Mouse (Mus musculus) hindbrain, embryonic 14.5 days (tissue): ENCODE measurements at regions not wholly inside any gene's neighbourhood (a gene's known extent, or its start where the extent isn't known, plus 50 kb on each side); places are given as distances from the start of the nearest gene placed in this dataset.

ENCODE experiments used
- ATAC-seq: fragments of 200-750 bp; cut with Nextera tagmentation; 2 replicates; pipeline ENCODE4 v1.8.0; 2017; ENCODE audit warnings: moderate number of reproducible peaks, mild to moderate bottlenecking, moderate TSS enrichment, moderate library complexity; ENCODE audit not compliant: low FRiP score
- DNase-seq: peaks from one replicate; pipeline ENCODE4 v3.0.0-alpha.2; 2015; ENCODE audit warnings: low spot score
- H3K27ac ChIP-seq: fragments of 300-500 bp; sonication (generic); 2 replicates; pipeline ENCODE4 v1.5.1; 2014; ENCODE audit warnings: mild to moderate bottlenecking, moderate library complexity
- H3K27me3 ChIP-seq: fragments of 300-500 bp; sonication (generic); 2 replicates; pipeline ENCODE4 v1.6.1; 2014; ENCODE audit warnings: mild to moderate bottlenecking, low read length, mixed read lengths; ENCODE audit not compliant: control insufficient read depth, insufficient read depth
- H3K36me3 ChIP-seq: fragments of 300-500 bp; sonication (generic); replicated peaks from 2 replicates; pipeline ENCODE4 v1.6.1; 2014; ENCODE audit not compliant: control insufficient read depth, insufficient read depth
- H3K4me1 ChIP-seq: fragments of 300-500 bp; sonication (generic); replicated peaks from 2 replicates; pipeline ENCODE4 v1.6.1; 2014; ENCODE audit warnings: antibody characterized with exemption, low read length, mixed read lengths; ENCODE audit not compliant: control insufficient read depth, insufficient read depth
- H3K4me2 ChIP-seq: fragments of 300-500 bp; sonication (generic); replicated peaks from 2 replicates; pipeline ENCODE4 v1.6.1; 2014; ENCODE audit warnings: mild to moderate bottlenecking, moderate library complexity
- H3K4me3 ChIP-seq: fragments of 300-500 bp; sonication (generic); replicated peaks from 2 replicates; pipeline ENCODE4 v1.5.1; 2014; ENCODE audit warnings: mild to moderate bottlenecking, low read length
- H3K9ac ChIP-seq: fragments of 300-500 bp; sonication (generic); 2 replicates; pipeline ENCODE4 v1.6.1; 2014
- H3K9me3 ChIP-seq: fragments of 300-500 bp; sonication (generic); 2 replicates; pipeline ENCODE4 v1.6.1; 2016; ENCODE audit warnings: low read length; ENCODE audit not compliant: control insufficient read depth
- WGBS: fragments of 180-500 bp; shearing (Covaris S2); extraction: QIAGEN DNeasy Blood & Tissue Kit; methylation state at CpG from one replicate; pipeline ENCODE4 v1.1.7; 2014; 5-methylcytosine and 5-hydroxymethylcytosine counted together

DNA sequence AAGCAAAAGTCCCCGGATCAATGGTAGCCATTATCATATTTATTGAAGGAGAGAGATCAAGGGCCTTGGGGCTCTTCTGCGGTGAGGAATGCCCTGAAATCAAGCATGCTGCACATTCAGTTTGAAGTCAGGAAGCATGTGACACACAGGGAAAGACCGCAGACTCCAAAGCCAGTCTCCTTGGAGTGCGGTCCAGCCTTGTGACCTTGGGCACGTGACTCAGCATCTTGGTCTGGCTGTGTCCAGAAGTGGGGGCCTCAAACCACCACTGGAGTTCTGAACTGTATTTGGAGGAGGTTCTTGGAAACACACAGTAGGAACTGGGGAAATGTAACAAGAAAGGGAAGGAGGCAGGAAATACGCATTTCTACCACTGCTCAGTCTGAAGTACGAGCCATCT, 109.0 kb upstream of the Kit start:
- ATAC-seq, result no peak
- 84% methylated on average over 7 of the region's 7 CpGs for WGBS

GRCm38 (mm10) chr5:75466941-75467340, 107.8 kb upstream of the Kit start:
- Histone ChIP-seq H3K27me3 (no peaks in the 10 kb centered on the region), H3K27ac (no peak overlapping the region), H3K9me3 (no peaks in the 10 kb centered on the region), H3K4me2 (no peak overlapping the region), H3K4me3 (no peak overlapping the region), H3K36me3 (no peaks in the 10 kb centered on the region), H3K9ac (no peak overlapping the region), H3K4me1 (peaks cover 4% of the 10 kb centered on the region; the same call in 1 of the 2 replicates)
- WGBS, result 74% methylated on average over 4 of the region's 4 CpGs
- ATAC-seq (no peak), DNase-seq (no peak)

More for the DNA sequence above, 109.0 kb upstream of the Kit start:
- H3K4me2 ChIP-seq, result no peak overlapping the region
- H3K9ac ChIP-seq, result no peak overlapping the region
- H3K27ac ChIP-seq, result no peak overlapping the region
- no peaks in the 10 kb centered on the region for H3K9me3 ChIP-seq
- no peaks in the 10 kb centered on the region for H3K36me3 ChIP-seq
- peaks cover 4% of the 10 kb centered on the region; the same call in 1 of the 2 replicates for H3K4me1 ChIP-seq
- no peak for DNase-seq
- no peaks in the 10 kb centered on the region for H3K27me3 ChIP-seq
- no peak overlapping the region for H3K4me3 ChIP-seq

GRCm38 (mm10) chr5:75467916-75468315, 106.8 kb upstream of the Kit start:
- ATAC-seq, result no peak
- Histone ChIP-seq H3K4me1 (peaks cover 4% of the 10 kb centered on the region; the same call in 1 of the 2 replicates), H3K27ac (no peak overlapping the region), H3K9ac (no peak overlapping the region), H3K4me3 (no peak overlapping the region), H3K9me3 (no peaks in the 10 kb centered on the region), H3K36me3 (no peaks in the 10 kb centered on the region), H3K4me2 (no peak overlapping the region), H3K27me3 (no peaks in the 10 kb centered on the region)
- DNase-seq, result peak; percentile 55
- 50% methylated on average over 6 of the region's 6 CpGs for WGBS

DNA sequence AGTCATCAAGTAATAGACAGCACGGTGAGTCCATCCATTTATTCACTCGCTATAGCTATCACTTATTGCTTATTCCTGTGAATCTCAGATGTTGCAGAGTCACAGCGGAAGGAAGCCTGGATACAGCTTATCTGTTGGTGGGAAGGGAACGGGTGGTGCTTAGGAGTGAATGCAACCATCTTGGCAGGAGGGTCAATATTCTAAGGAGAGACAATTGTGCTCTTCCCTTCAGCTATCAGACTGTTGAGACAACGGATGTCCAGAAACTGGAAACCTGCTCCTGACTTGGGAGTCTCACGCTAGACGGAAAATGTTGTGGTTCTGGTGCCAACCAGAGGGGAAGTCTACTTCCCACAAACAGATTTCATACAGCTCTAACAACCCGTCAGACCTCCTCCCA, 103.7 kb upstream of the Kit start:
- ATAC-seq, result no peak
- Histone ChIP-seq H3K4me3 (no peak overlapping the region), H3K27me3 (no peaks in the 10 kb centered on the region), H3K4me1 (peaks cover 4% of the 10 kb centered on the region; the same call in 1 of the 2 replicates), H3K9ac (no peak overlapping the region), H3K27ac (no peak overlapping the region), H3K9me3 (no peaks in the 10 kb centered on the region), H3K4me2 (no peak overlapping the region), H3K36me3 (no peaks in the 10 kb centered on the region)
- DNase-seq, result no peak
- WGBS, result 96% methylated on average over 8 of the region's 8 CpGs

- Histone ChIP-seq H3K36me3 (no peaks in the 10 kb centered on the region), H3K27ac (no peak overlapping the region), H3K9ac (no peak overlapping the region), H3K4me1 (peaks cover 4% of the 10 kb centered on the region; the same call in 1 of the 2 replicates), H3K27me3 (no peaks in the 10 kb centered on the region), H3K4me3 (no peak overlapping the region), H3K9me3 (no peaks in the 10 kb centered on the region), H3K4me2 (no peak overlapping the region)
- ATAC-seq (no peak), DNase-seq (no peak)
- 27% methylated on average over 3 of the region's 3 CpGs for whole genome bisulfite sequencing
Observed at GRCm38 (mm10) chr5:75472484-75472883, 102.2 kb upstream of the Kit start.

DNA sequence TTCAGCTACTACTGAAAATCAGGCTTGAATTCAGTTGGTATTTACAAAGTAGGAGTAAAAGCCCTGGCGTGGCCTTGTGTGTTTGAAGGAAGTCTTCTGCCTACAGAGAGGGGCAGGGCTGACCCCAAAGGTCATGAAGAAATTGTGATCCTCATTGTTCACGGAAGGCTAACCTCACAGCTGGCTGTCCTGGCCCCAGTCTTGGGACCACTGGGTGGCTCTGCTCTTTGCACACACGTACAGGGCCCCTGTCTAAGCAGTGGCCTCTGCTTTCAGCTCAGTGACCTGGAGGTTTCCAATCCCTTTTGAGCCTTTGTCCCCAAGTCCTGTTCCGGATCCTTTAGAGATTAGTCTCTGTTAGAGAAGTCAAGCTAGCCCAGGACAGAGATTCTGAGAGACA, 99.3 kb upstream of the Kit start:
- Histone ChIP-seq H3K9me3 (no peaks in the 10 kb centered on the region), H3K4me1 (no peaks in the 10 kb centered on the region), H3K27me3 (no peaks in the 10 kb centered on the region), H3K4me3 (no peak overlapping the region), H3K27ac (no peak overlapping the region), H3K4me2 (no peak overlapping the region), H3K9ac (no peak overlapping the region), H3K36me3 (no peaks in the 10 kb centered on the region)
- DNase-seq, result no peak
- 9% methylated on average over 4 of the region's 4 CpGs for WGBS
- ATAC-seq, result no peak

GRCm38 (mm10) chr5:75478499-75478898, 96.2 kb upstream of the Kit start:
- Histone ChIP-seq H3K36me3 (no peaks in the 10 kb centered on the region), H3K27ac (no peak overlapping the region), H3K27me3 (no peaks in the 10 kb centered on the region), H3K4me2 (no peak overlapping the region), H3K9ac (no peak overlapping the region), H3K4me1 (no peaks in the 10 kb centered on the region), H3K4me3 (no peak overlapping the region), H3K9me3 (no peaks in the 10 kb centered on the region)
- 47% methylated on average over 1 of the region's 1 CpGs for WGBS
- no peak for DNase-seq
- ATAC-seq, result no peak

DNA sequence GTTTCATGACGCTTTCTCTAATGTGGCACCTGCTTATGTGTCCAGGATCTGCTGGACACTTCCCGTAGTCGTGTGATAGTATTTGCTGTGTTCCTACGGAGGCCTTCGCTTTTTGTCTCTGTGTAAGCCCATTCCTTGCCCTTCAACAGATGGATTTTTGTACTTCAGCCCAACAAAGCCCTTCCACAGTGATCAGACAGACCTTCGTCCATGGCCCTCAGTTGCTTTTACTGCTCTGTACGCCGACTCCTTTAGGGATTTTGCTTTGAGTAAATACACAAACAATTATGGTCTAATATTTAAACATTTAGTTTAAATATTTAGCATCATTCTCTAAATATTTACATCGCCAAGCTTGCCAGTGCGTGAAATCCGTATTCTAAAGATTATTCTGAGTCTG, 95.6 kb upstream of the Kit start:
- ATAC-seq (no peak), DNase-seq (no peak)
- no peaks in the 10 kb centered on the region for H3K27me3 ChIP-seq
- 88% methylated on average over 11 of the region's 11 CpGs for WGBS
- H3K9ac ChIP-seq, result no peak overlapping the region
- no peaks in the 10 kb centered on the region for H3K36me3 ChIP-seq
- no peak overlapping the region for H3K4me2 ChIP-seq
- H3K4me1 ChIP-seq, result no peaks in the 10 kb centered on the region
- H3K9me3 ChIP-seq, result no peaks in the 10 kb centered on the region
- H3K27ac ChIP-seq, result no peak overlapping the region
- no peak overlapping the region for H3K4me3 ChIP-seq

GRCm38 (mm10) chr5:75481595-75481994, 93.1 kb upstream of the Kit start:
- no peaks in the 10 kb centered on the region for H3K4me1 ChIP-seq
- H3K9me3 ChIP-seq, result no peaks in the 10 kb centered on the region
- no peak overlapping the region for H3K27ac ChIP-seq
- no peak overlapping the region for H3K9ac ChIP-seq
- ATAC-seq, result no peak
- H3K4me2 ChIP-seq, result no peak overlapping the region
- no peak for DNase-seq
- H3K27me3 ChIP-seq, result no peaks in the 10 kb centered on the region
- H3K4me3 ChIP-seq, result no peak overlapping the region
- H3K36me3 ChIP-seq, result no peaks in the 10 kb centered on the region
- 27% methylated on average over 7 of the region's 7 CpGs for WGBS

DNA sequence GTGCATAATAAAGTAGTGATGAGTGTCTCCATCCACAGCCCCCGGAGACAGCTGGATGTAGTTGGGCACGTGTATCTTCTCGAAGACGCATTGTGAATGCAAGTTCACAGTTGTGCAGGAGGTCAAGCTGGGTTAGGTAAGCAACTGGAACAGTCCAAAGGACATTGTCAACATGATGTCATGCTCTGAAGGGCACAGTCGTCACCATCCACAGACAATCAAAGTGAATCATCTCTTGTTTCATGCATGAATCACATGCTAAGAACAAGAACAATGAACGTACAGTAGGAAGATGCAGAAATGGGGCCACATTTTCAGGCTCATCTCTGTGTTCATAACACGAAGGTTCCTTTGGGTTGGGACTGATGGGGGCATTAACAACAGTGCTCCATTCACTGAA, 90.4 kb upstream of the Kit start:
- H3K9me3 ChIP-seq, result no peaks in the 10 kb centered on the region
- H3K36me3 ChIP-seq, result no peaks in the 10 kb centered on the region
- no peak overlapping the region for H3K4me2 ChIP-seq
- WGBS, result 87% methylated on average over 7 of the region's 7 CpGs
- H3K27ac ChIP-seq, result no peak overlapping the region
- H3K4me3 ChIP-seq, result no peak overlapping the region
- ATAC-seq (no peak), DNase-seq (no peak)
- H3K27me3 ChIP-seq, result no peaks in the 10 kb centered on the region
- H3K9ac ChIP-seq, result no peak overlapping the region
- no peaks in the 10 kb centered on the region for H3K4me1 ChIP-seq
